Mouse (Mus musculus) forebrain, embryonic 10.5 days (tissue): ENCODE results near the gene Sbk3. TPM values are rescaled to one million over a fixed set of nuclear protein-coding genes. Genes with fewer than 3 reads are reported as not detected.

ENCODE experiments used
- polyA plus RNA-seq: library from polyadenylated mRNA; unstranded; fragments of >200 nt; fragmentation: Nextera tagmentation; extraction: Ambion mirVana; gene quantifications from 2 replicates; pipeline ENCODE4 v1.2.1, GENCODE M21; 2016

The Sbk3 gene
- polyA plus RNA-seq, 1 experiment from 2014 or later = not detected

Other genes with a start within 250 kb of the Sbk3 start
- gene Tmem150b, start 245.9 kb downstream of the Sbk3 start, polyA plus RNA-seq = 0.11 and 0.20 TPM in 2 replicates
- gene Kmt5c, start 231.1 kb downstream of the Sbk3 start, polyA plus RNA-seq = 98.9 and 101 TPM in 2 replicates
- gene Cox6b2, start 218.1 kb downstream of the Sbk3 start, polyA plus RNA-seq = 40.4 and 44.2 TPM in 2 replicates
- gene Fam71e2, start 199.9 kb downstream of the Sbk3 start, polyA plus RNA-seq = not detected in 2 replicates
- not detected in 2 replicates for gene Il11, start 188.3 kb downstream of the Sbk3 start, polyA plus RNA-seq
- gene Tmem190, start 188.2 kb downstream of the Sbk3 start, polyA plus RNA-seq = 0.34 TPM in 1 of 2 replicates, not detected in the other
- 3.9 and 4.4 TPM in 2 replicates for gene Tmem238, start 181.5 kb downstream of the Sbk3 start, polyA plus RNA-seq
- gene Rpl28, start 178.3 kb downstream of the Sbk3 start, polyA plus RNA-seq = 374 and 397 TPM in 2 replicates
- gene Ube2s, start 158.6 kb downstream of the Sbk3 start, polyA plus RNA-seq = 399 and 408 TPM in 2 replicates
- 0.47 and 0.79 TPM in 2 replicates for gene Shisa7, start 126.5 kb downstream of the Sbk3 start, polyA plus RNA-seq
- gene Isoc2b, start 100.9 kb downstream of the Sbk3 start, polyA plus RNA-seq = 2.6 and 2.9 TPM in 2 replicates
- gene Isoc2a, start 94.0 kb downstream of the Sbk3 start, polyA plus RNA-seq = 0.73 and 1.0 TPM in 2 replicates
- gene Gm36210, start 64.7 kb downstream of the Sbk3 start, polyA plus RNA-seq = 0.12 and 0.22 TPM in 2 replicates
- gene Zfp628, start 56.0 kb downstream of the Sbk3 start, polyA plus RNA-seq = 4.1 and 4.2 TPM in 2 replicates
- gene Nat14, start 49.1 kb downstream of the Sbk3 start, polyA plus RNA-seq = 8.1 and 8.3 TPM in 2 replicates
- 1.2 and 1.3 TPM in 2 replicates for gene Ssc5d, start 45.4 kb downstream of the Sbk3 start, polyA plus RNA-seq
- gene Sbk2, start 6.8 kb downstream of the Sbk3 start, polyA plus RNA-seq = 0.11 TPM in 1 of 2 replicates, not detected in the other
- 27.3 and 28.7 TPM in 2 replicates for gene Zfp579, start 25.0 kb upstream of the Sbk3 start, polyA plus RNA-seq
- 8.4 and 9.4 TPM in 2 replicates for gene Zfp524, start 43.2 kb upstream of the Sbk3 start, polyA plus RNA-seq
- gene Fiz1, start 43.5 kb upstream of the Sbk3 start, polyA plus RNA-seq = 54.0 and 54.1 TPM in 2 replicates
- gene Gm44973, start 44.3 kb upstream of the Sbk3 start, polyA plus RNA-seq = 1.0 and 1.1 TPM in 2 replicates
- gene Zfp865, start 49.2 kb upstream of the Sbk3 start, polyA plus RNA-seq = 5.1 and 5.7 TPM in 2 replicates
- 4.7 and 6.6 TPM in 2 replicates for gene Ccdc106, start 49.4 kb upstream of the Sbk3 start, polyA plus RNA-seq
- not detected in 2 replicates for gene 4632433K11Rik, start 63.0 kb upstream of the Sbk3 start, polyA plus RNA-seq
- gene Zfp784, start 67.3 kb upstream of the Sbk3 start, polyA plus RNA-seq = 3.0 and 3.8 TPM in 2 replicates
- gene Zfp580, start 80.4 kb upstream of the Sbk3 start, polyA plus RNA-seq = 38.0 and 38.8 TPM in 2 replicates
- gene U2af2, start 91.0 kb upstream of the Sbk3 start, polyA plus RNA-seq = 181 and 196 TPM in 2 replicates
- 53.5 and 54.6 TPM in 2 replicates for gene Epn1, start 109.1 kb upstream of the Sbk3 start, polyA plus RNA-seq
- gene Rfpl4, start 145.8 kb upstream of the Sbk3 start, polyA plus RNA-seq = not detected in 2 replicates
- 0.24 TPM in 1 of 2 replicates, not detected in the other for gene Rasl2-9, start 154.8 kb upstream of the Sbk3 start, polyA plus RNA-seq
- gene Vmn1r55, start 178.5 kb upstream of the Sbk3 start, polyA plus RNA-seq = 0.01 TPM in 1 of 2 replicates, not detected in the other
- gene Vmn1r56, start 225.6 kb upstream of the Sbk3 start, polyA plus RNA-seq = not detected in 2 replicates
- gene Vmn1r57, start 247.3 kb upstream of the Sbk3 start, polyA plus RNA-seq = not detected in 2 replicates